Mouse (Mus musculus): ENCODE data around the gene Gm49369. TPM values are rescaled to one million over a fixed set of nuclear protein-coding genes. Genes with fewer than 3 reads are reported as not detected.

Gene Gm49369
- polyA plus RNA-seq, 1 experiment from 2014 or later: not detected

- Histone ChIP-seq H3K4me1 (peaks cover 8% of the 10 kb centered on the region), H3K9me3 (no peaks in the 10 kb centered on the region), H3K9ac (no peak overlapping the region), H3K27me3 (no peaks in the 10 kb centered on the region), H3K27ac (no peak overlapping the region), H3K36me3 (no peaks in the 10 kb centered on the region), H3K4me2 (replicated peaks) (no peak overlapping the region), H3K4me3 (no peak overlapping the region)
- WGBS: 69% methylated on average over 4 of the region's 4 CpGs
- no peak for ATAC-seq (ENCODE audit: low FRiP score, low read depth)
Observed at GRCm38 (mm10) chr7:142391609-142392008, 9.1 kb upstream of the Gm49369 start.

DNA sequence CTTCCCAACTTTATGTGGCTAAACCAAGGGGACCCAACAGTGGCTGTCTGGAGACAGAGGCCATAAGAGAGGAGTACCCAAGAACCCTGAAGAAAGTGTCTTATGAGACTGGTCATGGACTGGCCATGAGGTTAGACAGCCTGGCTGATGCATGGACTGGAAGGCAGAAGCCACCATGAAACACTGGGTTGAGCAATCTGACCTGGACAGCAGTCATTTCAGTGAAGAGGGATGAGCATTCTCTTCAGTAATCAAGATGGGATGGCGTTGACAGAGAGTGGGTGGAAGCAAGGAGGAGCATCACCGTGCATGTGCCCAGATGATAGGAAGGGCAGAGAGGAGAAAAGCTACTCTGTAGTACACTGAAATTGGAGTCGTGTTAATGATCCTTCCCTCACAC is 8.6 kb upstream of the Gm49369 start:
- whole genome bisulfite sequencing: 83% methylated on average over 3 of the region's 3 CpGs
- Histone ChIP-seq H3K27ac (no peak overlapping the region), H3K9me3 (no peaks in the 10 kb centered on the region), H3K27me3 (no peaks in the 10 kb centered on the region), H3K9ac (no peak overlapping the region), H3K4me2 (replicated peaks) (no peak overlapping the region), H3K36me3 (no peaks in the 10 kb centered on the region), H3K4me1 (peaks cover 13% of the 10 kb centered on the region), H3K4me3 (no peak overlapping the region)
- ATAC-seq (ENCODE audit: low FRiP score, low read depth): no peak

DNA sequence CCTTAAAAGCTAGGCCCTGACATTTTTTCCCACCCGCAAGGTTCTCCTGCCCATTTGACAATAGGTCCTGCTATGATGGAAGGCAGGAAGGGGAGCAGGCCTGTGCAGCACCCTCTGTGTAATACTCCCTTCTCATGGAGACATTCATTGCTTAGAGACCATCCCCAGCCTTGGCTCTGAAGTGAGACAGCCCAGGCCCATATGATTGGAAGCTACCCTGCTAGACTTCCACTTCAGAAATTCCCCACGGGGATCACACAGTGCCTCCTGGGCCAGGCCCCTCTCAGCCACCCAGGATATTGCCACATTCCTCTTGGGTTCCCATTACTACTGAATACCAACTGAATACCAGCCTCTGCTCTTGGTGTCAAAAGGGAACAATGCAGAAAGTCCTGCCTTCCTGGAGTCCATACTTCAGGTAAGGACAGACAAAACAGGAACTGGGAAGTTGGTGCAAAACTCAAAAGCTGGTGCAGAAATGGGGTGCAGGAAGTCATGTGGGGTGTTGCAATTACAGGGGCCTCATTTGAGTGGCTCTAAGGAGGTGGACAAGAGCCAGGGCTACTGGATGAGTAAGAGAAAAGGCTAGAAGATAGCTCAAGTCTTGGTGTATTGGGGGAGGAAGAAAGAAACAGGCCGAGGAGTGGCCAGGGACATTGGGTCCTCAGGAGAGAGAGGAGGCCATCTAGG is 7.6 kb upstream of the Gm49369 start:
- no peak overlapping the region for H3K9ac ChIP-seq
- no peak overlapping the region for H3K4me3 ChIP-seq
- no peak for ATAC-seq (ENCODE audit: low FRiP score, low read depth)
- no peak overlapping the region for H3K4me2 ChIP-seq (replicated peaks)
- no peak overlapping the region for H3K27ac ChIP-seq
- H3K9me3 ChIP-seq: no peaks in the 10 kb centered on the region
- peaks cover 17% of the 10 kb centered on the region for H3K4me1 ChIP-seq
- no peaks in the 10 kb centered on the region for H3K27me3 ChIP-seq
- 89% methylated on average over 3 of the region's 3 CpGs for WGBS
- peaks cover 7% of the 10 kb centered on the region for H3K36me3 ChIP-seq

DNA sequence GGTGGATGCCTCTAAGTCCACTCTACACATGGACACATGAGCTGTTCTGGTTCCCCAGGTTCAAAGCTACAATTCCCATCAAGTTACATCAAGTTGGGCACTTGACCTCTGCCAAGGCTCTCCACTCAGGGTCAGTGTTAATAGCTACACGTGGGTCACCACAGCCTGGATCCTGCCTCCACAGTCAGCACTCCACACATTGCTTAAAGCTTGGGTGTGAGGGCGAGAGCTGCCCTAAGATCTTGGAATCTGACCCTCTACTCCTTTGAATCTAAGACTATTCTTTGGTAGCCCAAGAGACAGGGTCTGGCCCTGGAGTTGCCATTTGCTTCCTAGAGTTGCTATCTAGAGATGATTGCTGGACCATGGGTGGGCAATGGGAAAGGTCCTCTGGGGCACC is 6.3 kb upstream of the Gm49369 start:
- 97% methylated on average over 2 of the region's 2 CpGs for WGBS
- Histone ChIP-seq H3K27me3 (no peaks in the 10 kb centered on the region), H3K4me2 (replicated peaks) (no peak overlapping the region), H3K27ac (no peak overlapping the region), H3K9me3 (no peaks in the 10 kb centered on the region), H3K9ac (no peak overlapping the region), H3K4me1 (peaks cover 17% of the 10 kb centered on the region), H3K36me3 (peaks cover 20% of the 10 kb centered on the region), H3K4me3 (no peak overlapping the region)
- no peak for ATAC-seq (ENCODE audit: low FRiP score, low read depth)

DNA sequence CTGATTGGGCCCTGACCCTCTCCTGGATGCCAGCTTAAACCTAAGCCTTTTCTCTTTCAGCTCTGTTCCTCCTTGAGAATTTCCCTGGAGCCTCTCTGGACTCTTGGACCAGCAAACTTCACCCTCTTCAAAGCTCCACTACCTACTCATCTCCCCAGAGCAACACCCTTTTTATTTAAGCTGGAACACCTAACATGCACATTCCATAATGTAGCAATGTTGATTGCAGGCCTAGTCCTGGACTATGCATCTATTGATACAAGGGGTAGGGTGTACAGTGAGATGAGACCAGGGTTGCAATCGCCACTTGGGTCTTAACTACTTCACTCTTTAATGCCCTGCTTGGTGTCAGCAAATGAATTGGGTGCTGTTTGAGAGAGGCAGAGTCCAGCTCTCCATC is 5.7 kb upstream of the Gm49369 start:
- H3K4me3 ChIP-seq: peak overlapping the region; percentile 77
- peak overlapping the region; percentile 65; the same call in 1 of the 2 replicates for H3K27ac ChIP-seq
- no peak overlapping the region for H3K9ac ChIP-seq

DNA sequence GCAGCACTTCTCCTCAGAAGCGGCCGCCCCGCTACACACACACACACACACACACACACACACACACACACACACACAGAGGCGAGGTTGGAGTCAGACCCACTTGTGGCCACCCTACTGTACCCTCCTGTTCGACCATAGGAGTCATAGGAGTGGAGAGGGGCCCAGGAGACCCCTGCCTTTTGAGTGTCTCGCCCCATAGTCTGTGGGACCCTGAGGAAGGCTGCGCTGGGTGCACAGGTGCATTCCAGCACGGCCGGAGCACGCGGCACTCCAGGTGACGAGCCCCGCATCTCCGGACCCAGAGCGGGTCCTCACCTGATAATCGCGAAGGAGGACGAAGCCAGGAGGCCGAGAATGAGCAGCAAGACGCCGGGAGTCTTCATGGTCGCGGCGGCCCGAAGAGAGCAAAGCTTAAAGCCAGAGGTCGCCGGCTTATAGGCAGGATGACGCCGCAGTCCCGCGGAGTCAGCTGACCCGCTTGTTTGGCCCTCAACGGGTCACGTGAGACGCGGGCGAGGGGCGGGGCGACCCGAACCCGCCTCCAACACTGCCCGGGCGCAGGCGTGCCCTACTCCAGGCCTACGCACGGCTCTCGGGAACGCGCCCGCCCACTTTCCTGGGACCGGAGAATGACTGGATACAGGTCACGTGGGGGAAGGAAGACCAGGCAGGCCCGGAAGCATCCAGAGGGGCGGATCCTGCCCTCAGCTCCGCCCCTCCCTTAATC is 5.1 kb upstream of the Gm49369 start, which contains the start of gene Ctsd:
Ctsd (minus strand) TSS at position 620 of the 730 bp plus-strand sequence.
- Histone ChIP-seq H3K27ac (peak within 1 kb of the TSS; percentile 65; the same call in 1 of the 2 replicates), H3K9me3 (no peaks in the 10 kb centered on the region), H3K4me2 (replicated peaks) (peak within 1 kb of the TSS; percentile 94), H3K4me3 (peak within 1 kb of the TSS; percentile 77), H3K27me3 (no peaks in the 10 kb centered on the region), H3K36me3 (peaks cover 32% of the 10 kb centered on the region), H3K9ac (peak within 1 kb of the TSS; percentile 85), H3K4me1 (peaks cover 17% of the 10 kb centered on the region)
- under 1% methylated on average over 54 of the region's 55 CpGs for WGBS
- peak; percentile 95 for ATAC-seq (ENCODE audit: low FRiP score, low read depth)

More for the DNA sequence above, 5.7 kb upstream of the Gm49369 start:
- H3K36me3 ChIP-seq: peaks cover 26% of the 10 kb centered on the region
- H3K27me3 ChIP-seq: no peaks in the 10 kb centered on the region
- H3K9me3 ChIP-seq: no peaks in the 10 kb centered on the region
- WGBS: 92% methylated on average over 1 of the region's 1 CpGs
- ATAC-seq (ENCODE audit: low FRiP score, low read depth): peak; percentile 9; the same call in 1 of the 2 replicates
- peak overlapping the region; percentile 94 for H3K4me2 ChIP-seq (replicated peaks)
- H3K4me1 ChIP-seq: peaks cover 17% of the 10 kb centered on the region

- Histone ChIP-seq H3K4me1 (peaks cover 17% of the 10 kb centered on the region), H3K27ac (no peak overlapping the region), H3K4me2 (replicated peaks) (peak overlapping the region; percentile 94), H3K36me3 (peaks cover 41% of the 10 kb centered on the region), H3K4me3 (peak overlapping the region; percentile 77), H3K9ac (peak overlapping the region; percentile 85), H3K9me3 (no peaks in the 10 kb centered on the region), H3K27me3 (no peaks in the 10 kb centered on the region)
- WGBS: 72% methylated on average over 6 of the region's 6 CpGs
- no peak for ATAC-seq (ENCODE audit: low FRiP score, low read depth)
Observed at GRCm38 (mm10) chr7:142386621-142387201, 4.2 kb upstream of the Gm49369 start.

DNA sequence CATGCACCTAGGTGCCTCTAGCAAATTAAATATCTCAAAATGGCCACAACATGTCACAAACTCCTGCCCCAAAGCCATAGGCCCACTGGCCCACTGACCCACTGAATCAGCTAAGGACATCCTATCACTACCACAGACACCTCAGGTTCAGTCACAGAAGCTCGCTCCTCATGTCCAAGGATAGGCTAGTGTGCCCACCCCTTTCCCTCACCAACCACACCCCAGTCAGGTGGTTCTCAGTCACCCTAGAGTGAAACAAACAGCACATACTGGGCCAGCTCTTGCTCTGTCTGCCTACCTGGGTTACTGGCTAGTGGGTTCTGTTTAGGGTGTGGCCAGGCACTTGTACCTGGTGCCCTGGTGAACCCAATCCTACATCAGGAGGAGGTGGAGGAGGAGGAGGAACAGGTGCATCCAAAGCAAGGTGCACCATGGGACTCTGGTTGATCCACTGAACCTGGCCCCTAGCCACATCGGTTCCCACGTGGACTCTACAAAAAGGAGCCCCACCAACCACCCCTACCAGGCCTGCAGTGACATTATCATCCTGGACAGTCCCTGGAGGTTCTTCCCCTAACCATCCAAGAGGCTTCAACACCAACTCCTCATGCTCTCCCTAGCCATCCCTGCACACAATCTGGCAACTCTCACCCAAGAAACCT is 3.4 kb upstream of the Gm49369 start:
- H3K4me3 ChIP-seq: peak overlapping the region; percentile 77
- H3K4me2 ChIP-seq (replicated peaks): peak overlapping the region; percentile 94
- peak overlapping the region; percentile 85 for H3K9ac ChIP-seq
- no peak overlapping the region for H3K27ac ChIP-seq
- no peak for ATAC-seq (ENCODE audit: low FRiP score, low read depth)
- peaks cover 49% of the 10 kb centered on the region for H3K36me3 ChIP-seq
- 95% methylated on average over 3 of the region's 3 CpGs for WGBS
- peaks cover 17% of the 10 kb centered on the region for H3K4me1 ChIP-seq
- H3K9me3 ChIP-seq: no peaks in the 10 kb centered on the region
- no peaks in the 10 kb centered on the region for H3K27me3 ChIP-seq

DNA sequence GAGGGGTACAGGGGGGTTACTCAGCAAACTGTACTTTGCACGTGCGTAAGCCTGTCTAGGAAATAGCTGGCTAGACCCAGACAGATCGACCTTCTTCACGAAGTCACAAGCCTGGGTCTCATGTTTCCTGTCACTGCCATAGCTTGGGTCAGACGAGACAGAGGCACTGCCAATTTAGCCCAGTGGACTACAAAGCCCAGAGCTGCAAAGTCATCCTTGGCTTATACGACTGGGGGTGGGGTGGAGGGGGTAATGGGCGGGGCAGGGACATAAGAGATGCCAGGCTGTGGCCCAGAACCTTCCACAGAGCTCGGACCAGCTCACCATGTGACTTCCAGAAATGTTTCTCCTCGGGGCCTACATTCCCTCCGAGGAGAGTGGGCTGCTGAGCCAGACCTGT is 1.8 kb upstream of the Gm49369 start:
- Histone ChIP-seq H3K36me3 (peaks cover 65% of the 10 kb centered on the region), H3K4me1 (peaks cover 17% of the 10 kb centered on the region), H3K27ac (no peak overlapping the region), H3K9me3 (no peaks in the 10 kb centered on the region), H3K27me3 (no peaks in the 10 kb centered on the region), H3K4me2 (replicated peaks) (no peak overlapping the region), H3K4me3 (no peak overlapping the region), H3K9ac (no peak overlapping the region)
- ATAC-seq (ENCODE audit: low FRiP score, low read depth): no peak
- 81% methylated on average over 10 of the region's 10 CpGs for WGBS

DNA sequence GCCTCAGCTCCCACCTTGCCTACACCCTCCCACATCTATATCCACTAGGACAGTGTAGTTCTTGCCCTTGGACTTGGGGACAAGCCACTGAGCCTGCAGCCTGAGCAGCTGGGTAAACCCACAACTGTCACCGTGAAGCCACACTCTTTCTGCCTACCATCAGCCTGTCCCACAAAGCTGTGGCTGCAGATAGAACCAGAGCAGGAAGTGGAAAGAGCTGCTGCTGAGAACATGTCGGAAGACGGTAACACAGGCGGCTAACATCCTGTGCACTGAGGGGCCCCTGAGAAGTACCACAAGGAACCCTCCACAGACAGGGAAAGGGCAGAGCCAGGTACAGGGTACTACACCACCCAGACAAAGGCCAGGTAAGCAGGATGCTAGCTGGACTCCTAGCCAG is 1.3 kb downstream of the Gm49369 start:
- H3K4me1 ChIP-seq: peaks cover 4% of the 10 kb centered on the region
- H3K9ac ChIP-seq: no peak overlapping the region
- no peak overlapping the region for H3K27ac ChIP-seq
- no peak overlapping the region for H3K4me2 ChIP-seq (replicated peaks)
- no peaks in the 10 kb centered on the region for H3K27me3 ChIP-seq
- peaks cover 96% of the 10 kb centered on the region for H3K36me3 ChIP-seq
- H3K9me3 ChIP-seq: no peaks in the 10 kb centered on the region
- ATAC-seq (ENCODE audit: low FRiP score, low read depth): no peak
- H3K4me3 ChIP-seq: no peak overlapping the region
- WGBS: 88% methylated on average over 4 of the region's 4 CpGs

DNA sequence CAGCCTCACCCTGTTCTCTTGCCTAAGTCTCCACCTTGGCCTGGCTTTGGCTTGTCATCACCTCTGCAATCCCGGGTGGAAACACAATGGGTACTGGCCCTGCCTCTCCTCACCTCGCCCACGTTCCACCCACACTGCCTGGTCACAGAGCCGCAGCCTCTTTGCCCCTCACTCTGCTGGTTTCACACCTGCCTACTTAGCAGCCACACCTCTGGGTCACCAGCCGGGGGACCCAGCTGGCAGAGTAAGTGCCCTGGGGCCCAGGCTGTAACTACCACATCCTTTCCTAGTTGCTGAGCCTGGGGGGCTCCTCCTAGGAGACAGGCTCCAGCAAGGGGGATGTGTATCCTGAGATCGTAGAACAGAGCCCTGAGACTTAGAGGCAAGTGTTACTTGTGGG is 3.3 kb downstream of the Gm49369 start:
- no peak overlapping the region for H3K9ac ChIP-seq
- no peaks in the 10 kb centered on the region for H3K4me1 ChIP-seq
- H3K27me3 ChIP-seq: peaks cover 5% of the 10 kb centered on the region
- no peaks in the 10 kb centered on the region for H3K9me3 ChIP-seq
- no peak overlapping the region for H3K4me2 ChIP-seq (replicated peaks)
- ATAC-seq (ENCODE audit: low FRiP score, low read depth): no peak
- H3K4me3 ChIP-seq: no peak overlapping the region
- WGBS: 65% methylated on average over 6 of the region's 6 CpGs
- peaks cover 89% of the 10 kb centered on the region for H3K36me3 ChIP-seq
- no peak overlapping the region for H3K27ac ChIP-seq

Data from limb, embryonic 13.5 days (tissue).